Mouse (Mus musculus): ENCODE results near the gene Apom.

Apom gene

DNA sequence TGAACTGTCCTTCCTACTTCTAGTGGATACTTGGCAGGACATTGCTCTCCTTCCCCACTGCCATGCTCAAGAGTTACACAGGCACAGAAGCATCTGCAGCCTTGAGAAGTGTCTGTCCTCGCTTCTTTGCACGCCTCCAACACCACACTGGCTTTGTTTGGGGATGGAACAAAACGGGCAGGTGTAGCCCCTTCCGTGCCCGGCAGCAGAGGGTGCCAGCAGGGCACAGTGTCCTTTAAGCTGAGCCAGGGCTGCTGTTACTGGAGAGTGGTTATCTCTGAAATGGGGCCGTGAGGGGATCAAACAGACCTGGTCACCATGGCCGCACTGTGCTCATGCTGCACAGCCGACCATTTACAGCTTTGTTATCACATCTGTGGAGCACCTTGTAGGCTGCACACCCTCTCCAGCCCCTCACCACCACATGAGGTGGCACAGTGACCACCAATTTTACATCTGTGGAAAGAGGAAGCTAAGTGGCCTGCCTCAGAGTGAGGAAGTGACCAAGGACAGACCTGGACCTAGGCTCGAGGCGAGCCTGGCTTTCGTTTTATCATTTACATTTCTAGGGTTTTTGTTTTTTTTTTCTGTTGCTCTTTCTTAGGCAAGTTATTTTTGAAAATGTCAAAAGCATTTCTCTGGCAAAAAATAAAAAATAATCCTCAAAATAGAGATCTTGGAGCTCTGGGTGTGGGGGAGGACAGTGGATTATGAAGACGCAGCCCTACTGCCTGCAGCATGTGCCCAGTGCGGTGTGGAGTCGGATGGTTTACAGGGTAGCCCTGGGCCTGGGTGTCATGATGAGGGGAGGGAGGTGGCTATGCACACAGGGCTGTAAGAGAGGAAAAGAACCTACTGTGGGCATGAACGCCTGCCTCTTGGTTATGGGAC lies 37.1 kb downstream of the Apom start:
- no peak for DNase-seq

DNA sequence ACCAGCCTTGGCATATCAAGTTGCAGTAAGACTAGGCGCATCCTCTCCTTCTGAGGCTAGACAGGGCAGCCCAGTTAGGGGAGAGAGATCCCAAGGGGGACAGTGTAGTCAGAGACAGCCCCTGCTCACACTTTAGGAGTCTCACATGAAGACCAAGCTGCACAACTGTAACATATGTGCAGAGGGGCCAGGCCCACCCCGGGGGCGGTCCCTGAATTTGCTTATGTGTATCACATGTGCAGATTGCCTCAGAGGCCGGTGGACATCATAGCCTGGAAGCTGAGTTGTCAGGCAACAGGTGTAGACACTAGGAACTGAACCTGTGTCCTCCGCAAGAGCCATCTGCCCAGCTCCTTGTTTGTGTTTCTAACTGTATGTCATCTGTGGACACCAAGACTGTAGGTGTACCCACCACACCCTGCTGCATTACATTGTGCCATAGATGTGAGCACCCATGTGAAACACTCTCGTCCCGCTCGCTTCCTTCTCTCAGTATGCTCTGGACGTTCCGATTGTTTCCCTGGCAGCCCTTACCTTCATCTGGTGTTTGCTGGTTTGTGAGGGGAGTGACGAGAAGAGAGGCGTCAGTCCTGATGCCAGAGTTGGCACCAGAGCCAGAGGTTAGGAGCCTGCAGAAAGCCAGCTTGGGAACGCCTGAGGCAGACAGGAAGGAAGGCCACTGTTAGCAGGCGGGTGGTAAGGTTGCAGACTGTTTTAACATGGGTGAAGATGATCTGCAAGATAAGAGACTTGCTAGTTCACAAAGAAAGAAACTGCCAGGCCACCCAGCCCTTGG lies 39.2 kb downstream of the Apom start:
- no peak for DNase-seq

DNA sequence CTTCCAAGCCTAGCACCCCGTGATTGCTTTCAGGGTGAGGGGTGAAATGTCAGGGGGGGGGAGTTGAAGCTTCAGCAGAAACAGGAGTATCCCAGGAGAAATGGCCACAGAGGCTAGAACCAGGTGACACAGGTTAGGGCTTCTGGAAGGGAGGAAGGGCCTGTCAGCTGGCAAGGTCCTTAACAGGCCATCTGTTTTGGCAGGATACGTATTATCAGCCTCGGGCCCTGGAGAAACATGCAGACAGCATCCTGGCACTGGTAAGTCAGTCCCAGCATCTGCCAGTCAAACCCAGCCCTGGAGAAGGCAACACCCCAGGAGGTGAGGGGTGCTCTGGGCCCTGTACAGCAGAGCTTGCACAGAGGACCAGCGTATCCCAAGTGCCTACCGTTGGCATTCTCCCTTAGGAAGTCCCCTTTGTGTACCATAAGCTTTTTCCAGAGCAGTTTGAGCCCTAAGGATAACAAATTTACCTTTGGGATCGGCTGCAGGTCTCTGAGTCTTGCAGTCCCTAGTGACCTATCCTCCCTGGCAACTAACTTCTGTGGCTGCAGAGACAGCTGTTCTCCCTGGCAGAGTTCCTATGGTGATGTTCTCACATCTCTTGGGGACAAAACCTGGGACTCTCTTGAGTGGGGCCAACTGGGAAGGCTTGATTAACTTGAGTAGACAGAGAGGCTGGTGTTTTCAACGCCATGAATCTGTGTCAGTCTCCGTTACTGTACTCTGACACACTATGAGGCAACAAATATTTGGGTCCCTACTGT lies 41.5 kb downstream of the Apom start:
- no peak for DNase-seq

DNA sequence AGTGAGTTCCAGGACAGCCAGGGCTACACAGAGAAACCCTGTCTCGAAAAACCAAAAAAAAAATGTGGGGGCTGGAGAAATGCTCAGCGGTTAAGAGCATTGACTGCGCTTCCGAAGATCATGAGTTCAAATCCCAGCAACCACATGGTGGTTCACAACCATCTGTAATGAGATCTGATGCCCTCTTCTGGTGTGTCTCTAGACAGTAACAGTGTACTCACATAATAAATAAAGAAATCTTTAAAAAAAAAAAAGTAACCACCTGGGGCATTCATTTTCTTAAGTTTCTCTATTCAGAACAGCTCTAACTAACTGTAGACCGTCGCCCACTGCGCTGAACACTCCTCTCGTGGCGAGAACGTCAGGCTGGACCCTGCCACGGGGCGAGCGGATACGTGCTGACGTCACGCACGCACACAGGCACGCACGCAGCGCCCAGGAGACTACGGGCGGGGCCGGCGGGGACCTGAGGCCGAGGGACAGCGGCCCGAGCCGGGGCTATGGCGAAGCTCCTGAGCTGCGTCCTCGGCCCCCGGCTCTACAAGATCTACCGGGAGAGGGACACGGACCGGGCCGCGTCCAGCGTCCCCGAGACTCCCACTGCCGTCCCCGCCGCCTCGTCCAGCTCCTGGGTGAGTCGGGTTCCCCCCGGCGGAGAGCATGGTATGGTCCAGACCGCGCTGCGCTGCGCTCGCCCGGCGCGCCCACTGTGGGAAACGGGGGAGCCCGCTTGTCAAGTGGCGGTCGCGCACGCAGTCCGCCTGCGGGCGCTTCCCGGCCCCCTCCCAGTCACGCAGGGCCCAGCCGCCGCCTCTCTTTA lies 42.8 kb downstream of the Apom start, which contains the start of gene Abhd16a:
Abhd16a (plus strand) TSS at position 439 of the 820 bp plus-strand sequence.
- DNase-seq: peak; percentile 97

DNA sequence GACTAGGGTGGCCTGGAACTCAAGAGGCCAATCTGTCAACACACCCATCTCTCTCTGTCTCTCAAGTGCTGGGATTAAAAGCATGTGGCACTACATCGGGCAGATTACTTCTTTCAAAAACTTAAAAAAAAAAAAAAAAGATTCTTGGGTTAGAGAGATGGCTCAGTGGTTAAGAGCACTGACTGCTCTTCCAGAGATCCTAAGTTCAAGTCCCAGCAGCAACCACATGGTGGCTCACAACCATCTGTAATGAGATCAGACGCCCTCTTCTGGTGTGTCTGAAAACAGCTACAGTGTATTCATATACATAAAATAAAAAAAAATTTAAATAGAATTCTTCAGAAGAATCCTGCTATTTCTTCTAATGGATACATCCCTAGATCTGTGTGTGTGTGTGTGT lies 43.7 kb downstream of the Apom start:
- DNase-seq: no peak

DNA sequence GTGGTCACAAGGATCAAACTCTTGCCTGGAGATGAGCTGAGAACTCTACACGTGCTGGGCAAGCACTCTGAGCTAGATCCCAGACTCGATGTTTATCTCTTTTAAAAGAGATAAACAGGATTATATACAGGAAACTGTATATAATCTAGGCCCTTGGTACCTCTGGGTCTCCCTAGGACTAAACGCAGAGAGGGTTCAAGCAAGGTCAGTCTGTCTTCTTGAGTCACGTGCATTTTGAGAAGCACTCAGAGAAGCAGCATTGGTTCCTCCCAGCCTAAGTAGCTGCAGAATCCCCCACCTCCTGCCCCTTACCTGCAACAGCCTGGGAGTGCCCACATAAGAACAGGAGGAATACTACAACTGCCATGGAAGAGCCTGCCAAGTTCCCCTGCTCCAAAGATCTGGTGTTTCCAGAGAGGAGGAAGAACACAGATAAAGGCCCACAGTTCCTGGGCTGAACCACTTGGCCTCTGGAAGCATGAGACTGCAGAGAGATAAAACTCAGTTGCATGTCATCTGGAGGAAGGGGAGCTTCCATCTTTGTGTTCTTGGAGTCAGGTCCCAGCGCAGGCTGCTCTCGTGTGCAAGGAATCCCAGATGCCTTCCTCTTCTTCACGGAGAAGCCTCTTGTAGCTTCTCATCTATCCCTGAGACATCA lies 46.5 kb downstream of the Apom start, which contains the start of gene Ly6g6f:
Ly6g6f (minus strand) TSS at position 403 of the 658 bp plus-strand sequence.
- DNase-seq: no peak

DNA sequence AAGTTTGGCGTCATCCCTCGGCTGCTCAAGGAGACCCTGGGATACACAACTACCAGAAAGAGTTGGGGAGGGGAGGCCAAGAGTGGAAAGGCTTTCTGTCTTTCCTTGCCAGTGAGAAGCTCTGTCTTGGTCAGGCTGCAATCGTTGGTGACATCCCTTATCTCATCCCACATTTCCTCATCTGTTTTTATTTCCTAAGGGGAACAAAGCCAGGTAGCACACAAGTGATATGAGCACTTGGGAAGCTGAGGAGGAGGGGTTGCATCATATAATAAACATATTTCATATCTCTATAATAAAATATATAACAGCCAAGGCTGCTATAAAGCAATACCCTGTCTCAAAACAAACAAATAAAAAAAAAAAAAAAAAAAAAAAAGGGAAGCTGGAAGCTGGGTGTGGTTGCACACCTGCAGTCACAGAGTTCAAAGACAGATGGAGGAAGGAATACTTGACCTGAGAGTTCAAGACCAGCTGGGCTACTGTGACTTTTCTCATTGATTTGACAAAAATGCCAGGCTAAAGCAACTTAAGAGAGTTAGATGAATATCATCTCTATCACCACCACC lies 47.8 kb downstream of the Apom start:
- no peak for DNase-seq

DNA sequence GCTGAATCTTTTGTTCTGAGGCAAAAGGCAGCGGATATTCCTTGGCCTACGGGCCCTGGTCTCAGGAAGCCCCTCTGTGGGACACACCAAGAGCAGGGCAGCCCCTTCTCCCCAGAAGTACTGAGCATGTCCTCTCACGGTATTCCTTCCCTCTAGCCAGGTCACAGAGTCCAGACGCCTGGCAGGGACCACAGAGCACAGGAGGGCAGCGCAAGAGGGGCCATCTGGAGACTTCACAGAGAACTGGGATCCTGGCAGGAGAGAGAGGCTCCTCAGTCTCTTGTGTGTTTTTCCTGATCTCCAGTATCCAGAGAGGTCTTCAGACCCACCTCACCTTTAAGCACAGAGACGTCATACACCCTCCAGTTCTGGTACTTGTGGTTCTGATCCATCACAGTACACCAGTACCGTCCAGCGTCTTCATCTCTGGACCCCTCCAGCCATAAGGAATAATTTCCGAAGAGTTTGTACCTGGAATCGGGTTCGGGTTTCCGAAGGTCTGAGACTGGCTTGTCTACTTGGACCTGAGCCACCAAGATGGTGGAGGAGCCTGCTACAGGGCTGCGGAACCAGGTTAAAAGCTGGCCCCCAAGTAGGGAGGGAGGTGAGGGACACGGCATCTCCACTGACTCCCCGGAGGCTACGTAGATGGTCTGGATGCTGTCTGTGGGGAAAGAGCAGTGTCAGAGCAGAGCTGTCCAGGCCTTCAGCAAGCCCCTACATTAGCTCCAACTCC lies 48.8 kb downstream of the Apom start:
- DNase-seq: no peak

DNA sequence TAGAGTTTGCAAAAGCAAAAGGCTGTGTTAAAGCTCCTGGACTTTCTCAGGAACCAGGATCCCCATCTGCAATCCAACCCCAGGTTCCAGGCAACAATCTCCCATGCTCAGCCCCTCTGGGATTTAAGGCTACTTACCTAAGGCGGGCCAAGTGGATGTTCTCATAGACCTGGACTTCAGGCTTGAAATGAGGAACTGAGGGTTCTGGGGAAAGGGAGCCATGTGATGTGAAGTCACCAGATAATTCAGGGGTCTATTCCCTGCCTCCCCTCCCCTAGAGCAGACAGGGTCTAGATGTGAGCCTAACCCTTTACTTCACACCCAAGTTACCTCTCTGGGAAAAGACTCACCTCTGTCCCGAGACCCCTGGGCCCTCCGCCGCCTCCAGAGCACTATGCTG lies 51.1 kb downstream of the Apom start:
- DNase-seq: no peak

DNA sequence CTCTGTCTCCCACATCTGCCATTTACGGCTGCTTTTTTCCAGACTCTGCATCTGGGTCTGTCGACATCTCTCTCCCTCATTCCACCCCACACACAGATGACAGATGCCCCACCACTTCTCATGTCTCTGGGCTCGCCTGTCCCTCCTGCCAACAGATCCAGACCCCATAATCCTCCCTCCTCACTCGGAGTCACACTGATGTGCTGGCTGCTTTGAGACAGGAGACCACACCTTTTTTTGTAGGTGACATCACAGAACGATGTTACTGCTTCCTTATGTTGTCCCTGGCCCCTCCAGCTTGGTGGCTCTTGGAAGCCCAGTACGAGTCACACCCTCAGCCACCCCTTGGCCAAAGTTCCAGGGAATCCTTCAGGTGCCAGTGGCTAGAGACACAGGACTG lies 51.6 kb downstream of the Apom start:
- DNase-seq: no peak

DNA sequence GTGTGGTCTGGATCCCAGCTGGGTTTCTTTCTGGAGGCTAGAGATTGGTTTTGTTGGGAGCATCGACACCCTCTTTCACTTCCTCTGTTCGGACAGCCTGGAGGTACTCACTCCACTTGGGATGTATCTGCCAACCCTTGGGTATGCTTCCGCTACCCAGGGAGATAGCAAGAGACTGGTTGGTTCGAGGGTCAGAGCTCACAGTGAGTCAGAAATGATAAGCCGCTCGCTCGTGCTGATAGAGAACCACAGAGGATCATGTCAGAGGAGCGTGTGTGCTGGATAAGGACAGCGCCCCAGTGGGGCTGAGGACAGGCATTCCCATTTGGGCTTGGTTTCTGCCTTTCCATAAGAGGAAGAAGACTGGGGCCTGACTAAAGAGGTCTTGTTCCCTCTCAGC lies 52.1 kb downstream of the Apom start:
- no peak for DNase-seq
